Mouse (Mus musculus): ENCODE results near the gene Unc93a2.
"Not testable (repeated sequence)": the region's sequence is repeated elsewhere in the genome, so short reads cannot be mapped to it uniquely, and the experiment has no call there.

GRCm38 (mm10) chr17:7366265-7366664 lies 19.0 kb downstream of the Unc93a2 start:
- not testable (repeated sequence) for TF ChIP-seq POLR2A, CTCF (IDR thresholded peaks at IDR 0.05; ENCODE audit: extremely low read depth, insufficient read depth, low read length)

Data from cortical plate, adult 2 months (tissue).